Mouse (Mus musculus): ENCODE measurements at regions not wholly inside any gene's neighbourhood (a gene's known extent, or its start where the extent isn't known, plus 50 kb on each side); places are given as distances from the start of the nearest gene placed in this dataset.

GRCm38 (mm10) chr5:112155051-112155450, 97.3 kb downstream of the Cryba4 start:
- no peak for DNase-seq (ENCODE audit: extremely low read depth, low read depth, low spot score)

GRCm38 (mm10) chr5:112156005-112156404, 96.3 kb downstream of the Cryba4 start:
- DNase-seq (ENCODE audit: extremely low read depth, low read depth, low spot score): no peak

- DNase-seq (ENCODE audit: extremely low read depth, low read depth, low spot score): no peak
These were observed 85.7 kb downstream of the Cryba4 start for GRCm38 (mm10) chr5:112166410-112167175.

- DNase-seq (ENCODE audit: extremely low read depth, low read depth, low spot score): no peak
These were observed 84.5 kb downstream of the Cryba4 start for GRCm38 (mm10) chr5:112167790-112168189.

GRCm38 (mm10) chr5:112171325-112171724, 81.0 kb downstream of the Cryba4 start:
- no peak for DNase-seq (ENCODE audit: extremely low read depth, low read depth, low spot score)

- DNase-seq (ENCODE audit: extremely low read depth, low read depth, low spot score): no peak
These were observed 72.9 kb downstream of the Cryba4 start for GRCm38 (mm10) chr5:112179213-112180057.

- DNase-seq (ENCODE audit: extremely low read depth, low read depth, low spot score): no peak
These were observed 69.5 kb downstream of the Cryba4 start for GRCm38 (mm10) chr5:112182775-112183174.

- no peak for DNase-seq (ENCODE audit: extremely low read depth, low read depth, low spot score)
These were observed 56.7 kb downstream of the Cryba4 start for GRCm38 (mm10) chr5:112195667-112196066.
